Mouse (Mus musculus): ENCODE measurements around the gene Mboat1. TPM values are rescaled to one million over a fixed set of nuclear protein-coding genes. Genes with fewer than 3 reads are reported as not detected.

Mboat1 gene
- 4.5 and 4.6 TPM in 2 replicates for total RNA-seq (2012; rRNA removed)

DNA sequence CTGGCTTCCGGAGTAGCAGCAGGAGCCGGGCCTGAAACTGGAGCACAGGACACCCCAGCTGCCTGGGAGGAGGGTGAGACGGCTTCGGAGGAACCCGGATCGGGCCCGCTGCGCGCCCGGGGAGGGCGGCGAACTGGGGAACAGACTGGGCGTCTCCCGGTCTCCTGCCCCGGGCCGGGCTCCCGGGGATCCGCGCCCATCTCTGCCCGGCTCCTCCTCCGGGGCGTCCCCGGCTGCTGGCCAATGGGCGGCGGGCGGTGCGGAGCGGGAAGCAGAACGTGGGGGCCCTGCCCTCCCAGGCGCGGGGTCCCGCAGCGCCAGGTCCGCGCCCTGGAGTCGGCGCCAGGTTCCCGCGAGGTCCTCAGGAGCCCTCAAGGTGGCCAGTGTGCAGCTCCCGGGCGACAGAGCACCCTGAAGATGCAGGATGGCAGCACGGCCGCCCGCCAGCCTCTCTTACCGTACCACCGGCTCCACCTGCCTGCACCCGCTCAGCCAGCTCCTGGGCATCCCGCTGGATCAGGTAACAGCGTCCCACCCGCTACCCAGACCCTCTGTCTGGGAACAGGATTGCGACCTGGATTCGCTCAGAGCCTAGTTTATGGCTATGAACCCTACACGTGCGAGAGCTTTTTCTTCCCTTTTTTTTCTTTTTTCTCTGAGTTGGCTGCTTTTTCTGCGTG lies at the start of gene Mboat1:
Gene Mboat1, plus strand, starts transcription at position 247 of the 680 bp plus-strand sequence.
- no peak within 1 kb of the TSS for H3K27ac ChIP-seq (ENCODE audit: insufficient read depth, low read depth, low read length, poor library complexity, severe bottlenecking)
- in situ Hi-C loops (cut with MboI; ENCODE audit: low sequenced_read_pairs in 2 of 2, unreplicated experiment in 2 of 2) = no loop called here
- H3K36me3 ChIP-seq (ENCODE audit: control insufficient read depth, insufficient read depth, low read length, poor library complexity, severe bottlenecking) = no peaks in the 10 kb centered on the region
- H3K9me3 ChIP-seq (ENCODE audit: control insufficient read depth, insufficient read depth, low read depth, low read length) = no peaks in the 10 kb centered on the region
- DNase-seq (ENCODE audit: low read depth, low spot score) = peak; percentile 34
- peak within 1 kb of the TSS; percentile 66 to 81 for H3K4me3 ChIP-seq (ENCODE audit: insufficient read depth in 1 of 2, low read depth in 1 of 2, low read length in 2 of 2, poor library complexity in 1 of 2, severe bottlenecking in 1 of 2)
- peak within 1 kb of the TSS; percentile 74 for H3K9ac ChIP-seq (ENCODE audit: insufficient read depth, low read depth, low read length, poor library complexity, severe bottlenecking)
- no peaks in the 10 kb centered on the region; a peak in 1 of 4 replicates for H3K4me1 ChIP-seq (ENCODE audit: control insufficient read depth in 2 of 2, insufficient read depth in 2 of 2, low read length in 2 of 2, poor library complexity in 1 of 2)
- TF ChIP-seq MAFK (IDR thresholded peaks at IDR 0.05; ENCODE audit: insufficient read depth, low read depth, low read length) (no peak), ZC3H11A (IDR thresholded peaks at IDR 0.05; ENCODE audit: borderline replicate concordance, low read depth, low read length) (no peak), CHD2 (IDR thresholded peaks at IDR 0.05; ENCODE audit: low read depth, low read length) (no peak), ZNF384 (IDR thresholded peaks at IDR 0.05; ENCODE audit: low read depth, low read length) (no peak), HCFC1 (IDR thresholded peaks at IDR 0.05; ENCODE audit: borderline replicate concordance, insufficient read depth, low read length) (no peak)

DNA sequence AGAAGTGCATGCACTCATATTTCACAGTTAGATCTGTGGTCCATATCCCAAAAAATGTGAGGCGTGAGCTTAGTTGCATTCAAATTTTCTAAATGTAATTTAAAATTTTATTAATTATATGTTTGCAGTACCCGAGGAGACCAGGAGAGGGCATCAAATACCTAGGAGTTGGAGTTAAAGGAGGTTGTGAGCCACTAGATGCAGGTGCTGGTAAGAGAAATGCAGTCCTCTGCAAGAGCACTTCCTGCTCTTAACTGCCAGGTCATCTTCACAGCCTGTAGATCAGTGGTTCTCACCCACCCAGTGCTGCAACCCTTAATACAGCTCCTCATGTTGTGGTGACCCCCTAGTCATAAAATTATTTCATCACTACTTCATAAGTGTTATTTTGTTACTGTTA lies 43.2 kb upstream of the Mboat1 start:
- no peaks in the 10 kb centered on the region for H3K36me3 ChIP-seq (ENCODE audit: control insufficient read depth, insufficient read depth, low read length, poor library complexity, severe bottlenecking)
- H3K9me3 ChIP-seq (ENCODE audit: control insufficient read depth, insufficient read depth, low read depth, low read length) = no peaks in the 10 kb centered on the region
- H3K4me3 ChIP-seq (ENCODE audit: insufficient read depth in 1 of 2, low read depth in 1 of 2, low read length in 2 of 2, poor library complexity in 1 of 2, severe bottlenecking in 1 of 2) = no peak overlapping the region
- no peak overlapping the region for H3K9ac ChIP-seq (ENCODE audit: insufficient read depth, low read depth, low read length, poor library complexity, severe bottlenecking)
- no peak for DNase-seq (ENCODE audit: low read depth, low spot score)
- no peaks in the 10 kb centered on the region for H3K4me1 ChIP-seq (ENCODE audit: control insufficient read depth in 2 of 2, insufficient read depth in 2 of 2, low read length in 2 of 2, poor library complexity in 1 of 2)
- TF ChIP-seq CHD2 (IDR thresholded peaks at IDR 0.05; ENCODE audit: low read depth, low read length) (no peak), ZC3H11A (IDR thresholded peaks at IDR 0.05; ENCODE audit: borderline replicate concordance, low read depth, low read length) (peak; percentile 80)
- in situ Hi-C loops (cut with MboI; ENCODE audit: low sequenced_read_pairs in 2 of 2, unreplicated experiment in 2 of 2) = loop anchor here (10.0 to 25.0 kb wide), 3 partner anchors 152 to 444 kb away; partner anchors contain the start of gene Uqcrfs1 (in 1 of the 2)
- no peak overlapping the region for H3K27ac ChIP-seq (ENCODE audit: insufficient read depth, low read depth, low read length, poor library complexity, severe bottlenecking)

GRCm38 (mm10) chr13:30095851-30096250 lies 40.4 kb upstream of the Mboat1 start:
- no peaks in the 10 kb centered on the region for H3K36me3 ChIP-seq (ENCODE audit: control insufficient read depth, insufficient read depth, low read length, poor library complexity, severe bottlenecking)
- TF ChIP-seq ZC3H11A (IDR thresholded peaks at IDR 0.05; ENCODE audit: borderline replicate concordance, low read depth, low read length) (no peak), HCFC1 (IDR thresholded peaks at IDR 0.05; ENCODE audit: borderline replicate concordance, insufficient read depth, low read length) (no peak), MAFK (IDR thresholded peaks at IDR 0.05; ENCODE audit: insufficient read depth, low read depth, low read length) (no peak), ZNF384 (IDR thresholded peaks at IDR 0.05; ENCODE audit: low read depth, low read length) (no peak), CHD2 (IDR thresholded peaks at IDR 0.05; ENCODE audit: low read depth, low read length) (no peak)
- H3K9ac ChIP-seq (ENCODE audit: insufficient read depth, low read depth, low read length, poor library complexity, severe bottlenecking) = no peak overlapping the region
- no peaks in the 10 kb centered on the region for H3K4me1 ChIP-seq (ENCODE audit: control insufficient read depth in 2 of 2, insufficient read depth in 2 of 2, low read length in 2 of 2, poor library complexity in 1 of 2)
- no peak overlapping the region for H3K4me3 ChIP-seq (ENCODE audit: insufficient read depth in 1 of 2, low read depth in 1 of 2, low read length in 2 of 2, poor library complexity in 1 of 2, severe bottlenecking in 1 of 2)
- no peak overlapping the region for H3K27ac ChIP-seq (ENCODE audit: insufficient read depth, low read depth, low read length, poor library complexity, severe bottlenecking)
- in situ Hi-C loops (cut with MboI; ENCODE audit: low sequenced_read_pairs in 2 of 2, unreplicated experiment in 2 of 2) = loop anchor here (10.0 to 25.0 kb wide), 3 partner anchors 149 to 441 kb away; partner anchors contain the start of gene Uqcrfs1 (in 1 of the 2)
- no peaks in the 10 kb centered on the region for H3K9me3 ChIP-seq (ENCODE audit: control insufficient read depth, insufficient read depth, low read depth, low read length)
- no peak for DNase-seq (ENCODE audit: low read depth, low spot score)

DNA sequence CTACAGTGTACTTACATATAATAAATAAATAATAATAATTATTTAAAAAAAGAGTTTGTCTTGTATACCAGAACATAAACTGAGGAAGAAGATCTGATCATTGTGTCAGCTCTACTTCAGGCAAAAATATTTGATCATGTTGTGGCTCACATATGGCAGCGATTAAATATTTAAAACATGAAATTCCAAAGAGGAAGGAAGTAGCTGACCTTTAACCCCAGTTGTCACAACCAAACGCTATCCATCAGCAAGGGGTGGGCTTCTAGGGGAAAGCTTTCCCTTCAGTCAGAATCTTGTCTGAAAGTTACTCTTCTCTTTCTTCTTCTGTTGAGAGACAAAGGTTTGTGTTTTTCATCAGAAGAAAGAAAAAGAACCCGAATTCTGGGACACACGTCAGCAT lies 39.8 kb upstream of the Mboat1 start:
- in situ Hi-C loops (cut with MboI; ENCODE audit: low sequenced_read_pairs in 2 of 2, unreplicated experiment in 2 of 2) = loop anchor here (10.0 to 25.0 kb wide), 3 partner anchors 148 to 441 kb away; partner anchors contain the start of gene Uqcrfs1 (in 1 of the 2)
- TF ChIP-seq CHD2 (IDR thresholded peaks at IDR 0.05; ENCODE audit: low read depth, low read length) = no peak
- no peak for DNase-seq (ENCODE audit: low read depth, low spot score)
- Histone ChIP-seq H3K36me3 (ENCODE audit: control insufficient read depth, insufficient read depth, low read length, poor library complexity, severe bottlenecking) (no peaks in the 10 kb centered on the region), H3K9me3 (ENCODE audit: control insufficient read depth, insufficient read depth, low read depth, low read length) (no peaks in the 10 kb centered on the region), H3K27ac (ENCODE audit: insufficient read depth, low read depth, low read length, poor library complexity, severe bottlenecking) (no peak overlapping the region), H3K4me3 (ENCODE audit: insufficient read depth in 1 of 2, low read depth in 1 of 2, low read length in 2 of 2, poor library complexity in 1 of 2, severe bottlenecking in 1 of 2) (no peak overlapping the region), H3K9ac (ENCODE audit: insufficient read depth, low read depth, low read length, poor library complexity, severe bottlenecking) (no peak overlapping the region), H3K4me1 (ENCODE audit: control insufficient read depth in 2 of 2, insufficient read depth in 2 of 2, low read length in 2 of 2, poor library complexity in 1 of 2) (no peaks in the 10 kb centered on the region)

Measured in ES-E14 (cell line).